Mouse (Mus musculus): ENCODE data around the gene 6430548M08Rik.

- TF ChIP-seq CTCF (conservative IDR thresholded peaks at IDR 0.05; ENCODE audit: low read length) (no peak), NANOG (IDR thresholded peaks at IDR 0.05; ENCODE audit: borderline replicate concordance, low read length) (no peak)
These were observed 76.3 kb downstream of the 6430548M08Rik start for GRCm38 (mm10) chr8:120190107-120190809.

All from E14TG2a.4 (cell line).